Mouse (Mus musculus) lung, postnatal 0 days (tissue): ENCODE data around the gene Uba5.

Source experiments
- CTCF ChIP-seq: IDR thresholded peaks from 2 replicates; pipeline ENCODE4 v1.5.1; 2016; ENCODE audit warnings: antibody characterized with exemption, mild to moderate bottlenecking
- EP300 ChIP-seq: IDR thresholded peaks from 2 replicates; pipeline ENCODE4 v1.6.1; 2016; ENCODE audit warnings: antibody characterized with exemption, mild to moderate bottlenecking, control low read depth

DNA sequence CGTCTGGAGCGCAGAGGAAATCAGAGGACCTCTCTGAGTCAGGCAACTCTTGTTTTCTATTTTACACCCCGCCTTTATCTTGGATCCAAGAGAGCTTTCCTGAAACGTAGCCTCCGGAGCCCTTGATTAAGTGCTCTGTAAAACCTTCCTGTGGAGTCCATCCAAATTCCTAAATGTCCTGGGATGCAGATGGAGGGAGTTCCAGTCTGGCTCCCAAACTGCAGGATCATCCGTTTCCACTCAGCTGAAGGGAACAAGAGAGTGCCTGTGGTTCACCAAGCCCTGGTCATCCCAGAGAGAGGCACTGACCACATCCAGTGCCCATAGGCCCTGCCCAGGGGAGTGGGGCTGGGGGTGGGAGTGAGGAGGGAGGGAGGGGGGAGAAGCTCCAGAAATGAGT, 39.4 kb upstream of the Uba5 start:
- TF ChIP-seq CTCF (no peak), EP300 (no peak)
